Mouse (Mus musculus) kidney, adult 9 months (tissue): ENCODE data around the gene Nr4a2.

Experiments used
- DNase-seq: peaks from one replicate; pipeline ENCODE4 v3.0.0; 2022

The Nr4a2 gene

DNA sequence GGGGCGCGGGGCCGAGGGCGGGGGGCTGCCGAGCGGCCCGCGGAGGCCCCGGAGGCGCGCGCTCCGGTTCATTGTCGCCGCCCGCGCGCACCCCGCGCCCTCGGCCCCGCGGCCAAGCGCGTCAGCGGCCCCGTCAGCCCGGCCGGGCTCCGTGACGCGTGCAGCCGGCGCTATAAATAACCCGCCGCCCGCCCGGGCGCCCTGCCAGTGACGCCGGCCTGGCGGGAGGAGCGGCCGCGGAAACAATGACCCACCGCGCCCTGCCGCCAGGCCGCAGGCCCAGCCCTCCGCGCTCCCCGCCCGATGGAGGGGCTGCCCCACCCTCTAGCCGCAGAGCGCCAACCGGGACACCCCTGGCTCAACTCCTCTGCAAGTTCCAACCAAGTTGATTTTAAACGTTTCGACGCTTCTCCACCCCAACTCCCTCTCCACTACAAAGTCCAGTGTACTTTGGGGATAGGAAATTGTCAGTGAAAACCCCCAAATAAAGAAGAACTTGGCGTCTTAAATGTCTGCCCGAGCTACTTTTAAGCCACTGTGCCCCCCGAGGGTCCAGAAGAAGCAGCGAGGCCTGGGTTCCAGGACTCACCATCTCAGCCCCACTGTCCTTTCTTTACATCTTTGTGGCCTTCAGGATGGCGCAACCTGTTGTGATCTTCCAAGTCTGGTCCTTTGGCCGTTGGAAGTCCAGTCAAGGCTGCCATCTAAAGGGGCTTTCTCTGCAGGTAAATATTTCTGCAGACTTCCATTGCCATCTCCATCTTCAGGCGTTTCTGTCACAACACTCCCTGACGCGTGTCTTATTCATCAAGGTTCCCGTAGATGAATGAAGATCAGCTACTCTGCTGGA, at the start of gene Nr4a2:
Gene Nr4a2, minus strand, starts transcription at position 13 of the 850 bp plus-strand sequence.
- DNase-seq: peak; percentile 81

DNA sequence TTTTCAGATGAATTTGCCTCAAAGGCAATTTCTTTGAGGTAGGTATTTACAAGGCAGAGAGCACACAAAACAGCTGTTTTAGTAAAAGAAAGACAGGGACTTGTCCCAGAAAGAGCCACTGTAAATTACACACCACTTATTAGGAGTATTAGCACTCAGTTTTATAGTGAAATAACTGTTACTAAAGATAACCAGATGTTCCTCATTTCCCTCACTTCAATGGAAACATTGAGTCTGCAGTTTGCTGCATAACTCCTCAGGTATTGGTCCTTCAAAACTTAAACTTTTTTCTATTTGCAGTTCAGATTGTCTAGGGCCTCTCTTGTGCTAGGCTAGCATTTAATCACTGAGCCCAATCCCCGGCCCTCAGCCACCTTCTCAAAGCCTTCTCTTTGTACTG, 41.6 kb upstream of the Nr4a2 start:
- DNase-seq: no peak

DNA sequence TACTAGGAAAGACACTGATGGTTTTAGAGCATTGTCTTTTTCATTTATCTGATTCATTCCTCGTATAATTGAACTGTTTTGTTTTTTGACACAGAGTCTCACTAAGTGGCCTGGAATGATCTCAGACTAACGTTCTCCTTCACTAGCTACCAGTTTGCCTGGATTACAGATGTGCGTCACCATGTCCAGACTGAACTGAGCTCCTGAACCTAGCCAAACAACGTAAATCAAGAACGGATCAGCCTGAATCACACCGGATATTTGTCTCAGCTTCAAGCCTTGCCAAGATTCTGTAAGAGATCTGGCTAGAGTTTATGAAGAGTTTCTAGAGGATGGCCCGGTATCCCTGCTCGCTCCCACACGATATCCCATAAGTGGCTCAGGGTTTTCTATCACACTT, 33.0 kb upstream of the Nr4a2 start:
- peak; percentile 7 for DNase-seq

DNA sequence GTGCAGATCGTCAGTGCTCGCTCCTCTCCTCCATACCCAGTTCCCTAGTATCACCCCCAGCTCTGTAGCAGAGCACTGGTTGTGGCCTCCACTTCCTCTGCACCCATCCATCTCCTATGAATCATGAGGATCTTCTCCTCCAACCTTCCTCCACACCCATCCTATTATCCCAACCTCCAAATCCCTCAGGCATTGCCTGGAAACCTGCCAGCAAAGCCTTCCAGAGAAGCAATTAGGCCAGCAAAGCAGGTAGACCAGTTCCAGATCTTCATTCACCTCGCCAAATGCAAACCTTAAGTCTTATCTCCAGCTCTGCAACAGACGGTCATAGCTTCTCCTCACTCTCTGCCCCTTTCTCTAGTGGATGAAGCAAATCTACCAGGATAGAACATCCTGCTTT, 26.0 kb upstream of the Nr4a2 start:
- no peak for DNase-seq

DNA sequence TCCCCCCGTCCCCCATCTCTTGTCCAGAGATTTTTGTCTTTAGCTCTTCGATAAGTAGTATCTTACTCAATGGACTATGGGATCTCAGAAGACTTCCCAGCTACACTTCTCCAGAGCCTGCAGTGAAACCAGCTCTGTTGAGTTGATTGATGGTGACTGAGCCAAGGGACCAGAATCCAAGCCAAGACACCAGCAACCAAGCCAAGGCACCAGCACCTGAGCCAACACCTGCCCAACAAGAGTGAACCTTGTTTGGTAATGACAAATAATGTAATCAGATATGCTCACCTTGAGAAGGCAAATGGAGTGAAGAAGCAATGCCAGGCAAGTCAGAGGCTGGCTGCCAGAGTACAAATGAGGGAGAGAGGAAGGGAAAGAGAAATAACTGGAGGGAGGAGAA, 24.4 kb upstream of the Nr4a2 start:
- DNase-seq: no peak

DNA sequence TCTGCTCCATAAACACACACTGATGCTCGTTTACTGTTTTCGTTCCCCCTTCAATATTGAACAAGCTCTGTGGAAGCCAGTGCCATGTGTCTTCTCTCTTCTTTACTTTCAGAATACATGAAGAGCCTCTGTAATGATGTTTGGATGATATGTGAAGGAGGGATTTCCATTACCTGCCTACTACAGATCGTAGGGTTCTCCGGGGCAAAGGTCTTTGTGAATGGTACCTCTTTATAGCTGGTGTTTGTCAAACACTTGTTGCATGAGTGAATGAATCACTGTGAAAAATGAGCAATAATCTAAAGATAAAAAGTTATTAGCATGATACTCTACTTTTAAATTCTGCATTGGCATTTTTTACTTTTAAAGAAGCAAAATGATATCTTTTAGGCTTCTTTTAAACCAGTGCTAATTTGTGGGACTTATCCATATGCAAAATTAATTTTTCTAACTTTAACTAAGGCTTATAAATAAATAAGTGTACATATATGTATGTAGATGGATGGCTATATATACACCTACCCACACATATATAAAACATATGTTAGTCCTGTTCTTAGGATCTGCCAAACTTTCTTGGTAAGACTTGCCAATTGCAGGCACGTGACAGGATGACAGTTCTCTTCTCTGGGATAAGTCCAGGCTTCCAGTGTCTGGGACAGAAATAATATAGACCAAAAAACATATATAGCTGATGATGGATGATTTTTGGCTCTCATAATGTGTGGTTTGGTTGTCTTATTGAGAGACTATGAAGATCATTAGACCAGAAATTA, 22.0 kb upstream of the Nr4a2 start:
- DNase-seq: no peak

DNA sequence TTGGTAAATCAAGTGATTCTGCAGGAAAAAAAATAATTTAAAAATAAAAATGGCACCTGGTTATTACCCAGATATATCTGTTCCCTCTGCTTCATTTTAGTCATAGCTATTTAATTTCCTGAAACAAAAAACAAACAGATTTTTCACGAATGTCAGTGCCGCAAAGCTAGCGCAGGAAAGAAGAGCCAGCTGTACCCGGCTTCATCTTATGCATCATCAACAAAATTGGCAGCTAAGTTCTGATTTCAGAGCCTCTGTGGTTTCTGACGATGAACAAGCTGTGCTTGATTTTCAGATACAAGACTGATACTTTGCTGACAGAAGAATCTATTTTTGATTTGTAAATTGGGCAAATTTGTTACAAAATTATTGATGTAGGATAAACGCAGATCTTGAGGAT, 14.8 kb upstream of the Nr4a2 start:
- DNase-seq: no peak

DNA sequence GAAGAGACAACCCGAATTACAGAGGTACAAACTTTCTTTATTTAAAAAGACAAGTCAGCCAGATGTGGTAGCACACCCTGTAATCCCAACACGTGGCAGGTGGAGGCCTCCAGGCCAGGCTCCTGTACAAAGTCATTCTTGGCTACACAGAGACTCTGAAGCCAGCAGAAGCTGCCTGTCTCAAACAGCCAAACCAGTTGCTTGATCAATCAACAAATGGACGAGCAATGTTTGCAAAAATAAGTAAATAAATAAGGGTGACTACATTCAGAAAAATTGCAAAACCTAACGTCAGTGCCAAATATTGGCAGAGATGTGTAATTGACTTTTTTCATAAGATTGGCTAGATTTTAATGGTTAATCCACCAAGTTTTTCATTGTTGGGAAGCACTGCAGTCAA, 3.7 kb upstream of the Nr4a2 start:
- DNase-seq: no peak

DNA sequence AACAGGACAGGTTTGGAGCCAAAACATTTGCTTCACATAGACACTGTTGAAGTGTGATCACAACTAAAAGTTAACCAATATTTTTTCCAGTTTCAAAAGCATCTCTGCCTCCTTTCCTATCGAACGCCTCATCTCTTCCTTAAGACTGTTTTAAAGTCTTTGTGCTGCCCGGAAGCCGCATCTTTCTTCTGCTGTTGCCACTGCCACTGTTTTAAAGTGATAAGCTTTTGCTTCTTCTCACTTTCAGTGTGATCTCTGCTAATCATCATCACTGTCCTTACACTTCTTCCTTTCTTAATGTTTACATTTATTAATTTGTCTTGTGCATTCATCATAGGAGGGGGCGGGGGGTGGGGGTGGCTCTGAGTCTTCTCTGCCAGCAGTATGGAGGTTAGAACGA, 2.1 kb upstream of the Nr4a2 start:
- no peak for DNase-seq

DNA sequence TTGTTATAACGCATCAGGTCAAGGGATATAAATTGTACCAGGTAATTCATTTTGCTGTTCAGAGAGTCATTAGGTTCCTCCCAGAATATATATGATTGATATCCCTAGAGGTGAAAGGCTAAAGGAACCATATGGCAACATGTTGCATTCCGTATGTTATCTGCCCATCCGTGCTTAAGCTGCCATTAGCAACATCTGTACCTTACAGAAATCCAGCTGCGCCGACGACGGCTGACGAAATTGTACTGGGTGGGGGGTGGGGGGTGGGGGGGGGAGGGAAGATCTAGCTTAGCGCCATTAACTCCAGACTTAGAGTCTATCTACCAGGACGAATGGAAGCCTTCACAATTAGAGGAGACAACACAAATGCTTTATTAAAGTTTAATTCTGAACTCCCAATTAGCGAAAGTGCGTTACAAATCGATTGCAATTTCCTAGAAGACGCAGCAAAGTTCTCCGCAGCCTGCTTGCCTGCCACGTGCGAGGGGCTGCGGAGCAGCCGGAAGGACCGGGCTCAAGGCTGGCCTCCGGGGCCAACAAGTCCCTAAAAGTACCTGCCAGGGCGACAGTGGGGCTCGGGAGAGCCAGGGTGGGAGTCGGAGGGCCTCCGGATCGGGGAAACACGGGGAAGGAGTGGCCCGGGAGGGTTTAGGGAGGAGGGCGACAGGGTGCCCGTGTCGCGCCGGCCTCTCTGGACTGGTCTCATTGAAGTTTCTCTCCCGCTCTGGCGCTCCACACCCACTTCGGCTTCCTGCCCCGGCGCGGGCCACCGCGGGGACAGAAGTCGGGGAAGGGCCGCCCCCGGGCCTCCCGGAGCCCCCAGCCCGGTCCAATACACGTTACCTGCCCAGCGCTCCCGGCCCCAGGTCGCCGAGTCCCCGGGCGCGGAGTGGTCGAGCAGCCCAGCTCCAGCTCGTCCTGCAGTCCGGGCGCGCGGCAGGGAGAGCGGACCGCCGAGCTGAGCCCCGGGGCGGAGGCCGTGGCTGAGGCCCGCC, 520 bp downstream of the Nr4a2 start:
- DNase-seq: peak; percentile 40

DNA sequence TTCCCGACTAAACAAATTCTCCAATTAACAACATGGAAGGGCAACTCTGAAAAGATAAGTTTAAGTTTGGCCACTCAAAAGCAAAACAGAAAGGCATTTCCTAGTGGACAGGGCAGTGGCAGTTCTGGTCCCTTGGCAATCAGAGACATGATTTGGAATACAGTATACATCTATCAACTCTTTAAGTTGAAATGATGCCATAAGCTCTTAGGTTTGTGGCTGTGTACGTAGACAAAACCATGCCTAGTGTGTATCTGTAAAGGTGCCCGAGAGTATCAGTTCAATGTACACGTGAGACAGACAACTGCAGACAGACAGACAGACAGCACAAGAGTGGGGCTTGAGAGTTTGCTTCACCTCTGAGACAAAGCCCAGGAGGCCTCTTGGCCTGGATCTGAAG, 2.7 kb downstream of the Nr4a2 start:
- no peak for DNase-seq

DNA sequence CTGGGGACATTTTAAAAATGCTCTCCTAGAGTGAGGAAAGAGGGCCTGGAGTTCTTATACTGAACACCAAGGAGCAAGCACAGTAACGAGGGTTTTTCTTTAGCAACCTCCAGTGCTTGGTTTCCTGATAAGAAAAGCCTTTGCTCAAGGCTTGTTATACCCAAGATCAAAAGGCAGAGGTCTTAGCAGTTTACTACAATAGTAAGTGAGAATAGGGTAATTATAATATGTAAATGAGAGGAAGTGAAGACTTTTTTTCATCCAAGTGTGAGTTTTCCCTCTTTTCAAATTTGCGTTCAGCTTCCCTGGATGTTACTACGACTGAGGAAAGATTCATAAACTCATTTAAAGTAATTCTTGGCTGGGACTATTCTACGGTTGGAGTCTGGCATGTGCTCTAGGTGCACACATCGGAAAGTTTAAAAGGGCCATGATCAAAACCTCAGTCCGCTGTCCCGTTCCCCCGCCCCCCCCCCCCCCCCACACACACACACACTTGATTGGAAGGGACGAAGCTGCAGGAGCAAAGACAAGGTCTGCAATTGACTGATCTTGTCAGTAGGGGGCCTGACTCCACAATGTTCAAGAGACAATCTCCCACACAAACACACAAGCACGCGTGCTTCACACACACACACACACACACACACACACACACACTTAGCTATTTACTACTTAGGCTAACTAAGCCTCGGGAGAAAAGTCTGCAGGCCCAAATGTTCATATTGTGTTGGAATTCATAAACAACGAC, 6.4 kb downstream of the Nr4a2 start:
- peak; percentile 73 for DNase-seq

DNA sequence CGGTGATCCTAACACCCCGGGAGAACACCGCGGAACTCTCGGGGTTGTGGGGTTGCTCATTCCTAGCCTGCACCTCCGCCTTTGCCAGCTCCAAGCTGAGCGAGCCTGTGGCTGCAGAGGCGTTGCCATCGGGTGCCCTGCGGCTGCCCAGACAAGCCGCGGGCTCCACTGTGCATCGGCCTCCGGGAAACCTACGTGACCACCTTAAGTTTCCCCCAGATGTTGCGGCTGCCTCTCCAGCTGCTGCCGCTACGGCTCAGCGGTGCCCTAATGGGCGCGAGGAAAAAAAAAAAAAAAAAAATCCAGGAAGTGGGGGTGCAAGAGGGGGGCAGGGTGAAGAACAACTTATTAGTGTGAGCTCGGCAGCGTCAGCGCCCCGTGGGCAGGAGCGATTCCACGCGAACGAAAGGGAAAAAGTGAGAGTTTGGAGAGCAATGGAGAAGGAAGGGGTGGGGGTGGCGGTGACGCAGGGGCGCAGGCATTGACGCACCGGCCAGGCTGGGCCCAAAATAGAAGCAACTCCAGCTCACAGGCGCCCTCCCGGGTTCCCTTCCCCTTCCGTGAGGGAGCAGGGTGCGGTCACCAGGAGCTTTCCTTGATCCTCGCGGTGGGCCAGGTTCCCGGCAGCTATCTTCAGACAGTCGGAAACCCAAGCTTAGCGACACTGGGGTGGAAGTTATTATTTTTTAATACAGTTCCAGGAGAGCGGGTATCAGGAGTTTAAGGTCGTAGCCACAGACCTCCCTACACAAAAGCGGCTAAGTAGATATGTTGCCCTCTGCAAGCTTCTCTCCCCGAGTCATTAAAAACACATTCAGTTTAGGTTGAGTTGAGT, 7.2 kb downstream of the Nr4a2 start:
- peak; percentile 73 for DNase-seq

DNA sequence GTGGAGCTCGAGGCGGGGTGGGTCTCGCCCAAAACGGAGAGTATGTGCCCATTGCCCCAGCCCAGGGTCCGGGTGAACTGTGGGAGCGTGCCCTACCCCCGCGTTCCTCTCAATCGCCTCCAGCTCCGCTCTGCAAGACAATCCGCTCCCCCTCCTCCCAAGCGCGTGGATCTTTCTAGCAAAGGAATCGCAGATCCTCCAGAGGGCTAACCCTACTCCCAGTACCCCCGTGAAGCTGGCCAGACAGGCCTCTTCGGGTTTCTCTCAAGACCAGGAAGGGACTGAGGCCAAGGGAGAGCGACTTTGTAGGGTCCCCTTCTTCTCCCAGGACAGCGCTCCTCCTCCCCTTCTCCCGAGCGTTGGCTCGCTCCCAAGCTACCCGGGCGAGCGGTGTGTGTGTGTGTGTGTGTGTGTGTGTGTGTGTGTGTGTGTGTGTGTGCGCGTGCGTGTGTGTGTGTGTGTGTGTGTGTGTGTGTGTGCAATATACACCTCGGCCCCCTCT, 7.9 kb downstream of the Nr4a2 start:
- peak; percentile 23 for DNase-seq

DNA sequence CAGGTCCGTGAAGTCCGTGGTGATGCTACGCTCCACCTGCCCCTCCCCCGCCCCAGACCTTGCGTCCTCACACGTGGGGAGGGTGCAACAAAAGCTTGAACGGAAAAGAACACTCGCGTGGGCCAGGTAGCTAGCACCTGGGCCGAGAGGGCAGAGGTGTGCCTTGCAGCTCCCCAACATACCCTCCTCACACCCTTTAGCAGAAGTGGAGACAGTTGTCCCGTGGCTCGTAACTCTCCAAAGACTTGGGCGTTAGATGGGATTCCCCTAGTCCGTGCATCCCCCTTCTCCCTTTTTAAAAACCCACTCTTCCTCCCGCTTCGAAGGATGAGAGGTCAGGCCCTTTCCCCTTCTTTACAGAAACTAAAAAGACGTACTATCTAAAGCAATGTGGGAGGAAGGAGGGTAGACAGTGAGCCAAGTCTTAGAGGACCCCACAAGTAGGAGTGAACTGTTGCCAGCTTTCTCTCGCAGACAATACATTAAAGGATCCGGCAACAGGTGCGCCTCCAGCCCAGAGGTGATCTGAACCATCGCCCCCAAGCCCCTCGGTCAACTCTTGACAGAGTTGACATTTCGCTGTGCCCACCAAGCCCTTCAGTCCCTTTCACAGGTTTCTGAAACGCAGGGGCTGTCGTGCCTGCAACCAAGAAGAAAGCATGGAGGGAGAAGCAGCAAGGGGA, 8.5 kb downstream of the Nr4a2 start:
- DNase-seq: no peak

DNA sequence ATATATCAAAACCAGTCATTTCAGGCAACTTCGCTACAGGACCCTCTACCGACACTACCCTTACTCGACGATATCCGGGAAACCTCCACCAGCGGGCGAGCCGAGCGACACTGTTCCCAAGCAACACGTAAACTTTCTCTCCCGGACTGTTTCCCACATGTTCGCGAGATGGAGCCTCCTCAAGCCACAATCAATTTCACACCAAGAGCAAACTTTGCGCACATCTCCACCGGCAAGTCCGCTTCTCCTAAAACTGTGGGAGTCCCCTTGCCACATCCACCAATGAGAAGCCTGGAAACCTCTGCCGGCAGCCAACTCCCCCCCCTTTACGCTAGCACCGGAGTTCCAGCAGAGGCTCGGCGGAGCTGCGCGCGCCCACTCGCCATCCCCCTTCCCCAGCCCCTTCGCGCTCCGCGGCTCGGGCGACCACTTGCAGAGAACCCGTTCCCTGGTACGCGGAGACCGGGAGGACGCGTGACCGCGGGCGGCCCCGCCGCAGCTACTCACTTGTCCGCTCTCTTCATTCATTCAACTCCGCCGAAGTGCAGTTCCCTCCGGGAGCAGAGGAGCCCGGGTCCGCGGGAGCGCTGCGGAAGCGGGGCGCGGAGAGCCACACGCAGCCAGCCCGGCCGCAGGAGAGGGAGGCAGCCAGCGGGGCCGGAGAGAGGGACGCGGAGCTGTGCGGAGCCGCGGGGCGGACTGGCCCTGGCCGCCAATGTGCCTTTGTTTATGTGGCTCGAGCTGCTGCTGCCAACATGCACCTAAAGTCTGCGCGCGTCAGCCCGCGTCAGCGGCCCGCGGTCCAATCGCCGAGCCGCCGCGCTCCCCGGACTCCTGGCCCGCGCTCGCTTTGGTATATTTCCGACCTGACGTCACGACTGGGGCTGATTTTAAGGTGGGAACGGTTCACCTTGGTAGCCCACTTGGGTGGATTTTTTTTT, 9.3 kb downstream of the Nr4a2 start:
- DNase-seq: peak; percentile 69

DNA sequence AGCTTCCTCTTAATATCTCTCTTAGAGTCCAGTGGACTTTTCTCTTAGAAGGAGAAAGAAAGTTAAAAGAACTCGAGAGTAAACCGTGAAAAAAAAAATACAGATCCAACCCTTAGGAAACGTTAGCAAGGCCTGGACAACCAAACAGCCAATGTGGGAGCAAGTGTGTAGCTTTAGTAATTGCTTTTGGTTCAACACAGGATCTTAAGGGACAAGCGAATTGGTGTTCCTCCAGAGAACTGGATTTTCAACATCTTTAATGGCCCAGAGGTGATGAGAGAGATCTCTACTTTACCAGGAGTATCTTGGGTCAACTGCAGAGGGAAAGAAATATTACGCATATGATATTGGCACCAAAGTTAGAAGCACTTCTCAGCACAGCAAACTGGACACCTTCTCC, 10.4 kb downstream of the Nr4a2 start:
- DNase-seq: no peak

DNA sequence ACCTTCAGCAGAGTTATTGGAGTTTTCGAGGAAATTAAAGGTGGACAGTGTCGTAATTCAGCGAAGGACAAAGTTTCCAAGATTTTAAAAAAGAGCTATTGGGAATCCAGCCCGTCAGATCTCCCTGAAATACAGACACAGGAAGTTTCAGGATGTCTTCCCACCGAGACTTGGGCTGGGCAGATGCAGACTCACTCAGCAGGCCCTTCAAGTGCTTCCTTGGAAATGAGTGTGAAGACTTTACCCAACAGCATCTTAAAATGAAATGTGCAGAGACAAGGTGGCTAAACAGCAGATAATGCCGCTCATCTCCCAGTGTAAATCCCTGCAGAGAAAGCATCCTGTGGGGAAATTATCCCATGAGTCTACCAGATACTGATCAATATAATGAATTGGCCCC, 10.9 kb downstream of the Nr4a2 start:
- DNase-seq: no peak

DNA sequence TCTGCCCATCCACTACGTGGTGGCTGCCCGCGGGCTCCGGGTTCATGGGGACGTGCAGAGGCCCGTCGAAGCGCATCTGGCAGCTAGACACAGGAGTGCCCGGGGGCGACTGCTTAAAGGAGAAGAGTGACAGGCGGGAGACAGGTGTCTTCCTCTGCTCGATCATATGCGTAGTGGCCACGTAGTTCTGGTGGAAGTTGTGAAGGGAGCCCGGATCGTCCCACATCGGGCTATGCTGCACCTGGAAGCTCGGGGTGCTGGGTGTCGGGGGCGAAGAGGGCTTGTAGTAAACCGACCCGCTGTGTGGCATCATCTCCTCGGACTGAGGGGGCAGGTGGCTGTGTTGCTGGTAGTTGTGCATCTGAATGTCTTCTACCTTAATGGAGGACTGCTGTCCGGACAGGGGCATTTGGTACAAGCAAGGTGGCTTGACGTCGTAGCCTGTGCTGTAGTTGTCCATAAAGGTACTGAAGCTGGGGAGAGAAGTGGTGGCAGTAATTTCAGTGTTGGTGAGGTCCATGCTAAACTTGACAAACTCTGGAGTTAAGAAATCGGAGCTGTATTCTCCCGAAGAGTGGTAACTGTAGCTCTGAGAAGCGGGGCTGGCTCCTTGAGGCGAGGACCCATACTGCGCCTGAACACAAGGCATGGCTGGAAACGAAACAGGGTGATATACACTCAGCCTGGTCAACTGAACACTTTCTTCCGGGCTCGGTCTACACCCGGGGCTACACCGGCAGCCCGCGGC, 11.8 kb downstream of the Nr4a2 start:
- no peak for DNase-seq
